Comparison of ENCODE assay signal across 8 mouse cellular contexts in genomic region chr7:31002650-31003049, GRCm38 (mm10). TPM values are rescaled to one million over a fixed set of nuclear protein-coding genes. Genes with fewer than 3 reads are reported as not detected.
DNase-seq lines count a peak whose midpoint lies in the region; ATAC-seq lines count a peak whose summit lies in the region.

No protein-coding gene starts in this region.

- peak; percentile 78 for DNase-seq in CD4-positive, CD25-positive, alpha-beta regulatory T cell, adult 2 months (ENCODE audit: low read depth, low spot score)
- peak; percentile 71 for DNase-seq in c-Kit-positive CD71-negative TER-119-negative erythroid progenitor cells, embryonic 14.5 days (ENCODE audit: low read depth)
- no peak for DNase-seq in liver, embryonic 11.5 days (ENCODE audit: low spot score)
- DNase-seq in natural killer cell, adult 2 months (ENCODE audit: low spot score in 2 of 2) = peak; percentile 79 to 82
- no peak for DNase-seq in embryo, embryonic 10 days (ENCODE audit: low spot score)
- DNase-seq in limb, embryonic 10.5 days (ENCODE audit: low spot score) = no peak
- DNase-seq in cerebellum, adult 9-10 months = no peak
- DNase-seq in hindbrain, embryonic 10.5 days (ENCODE audit: low spot score) = no peak

- H3K4me1 ChIP-seq in liver, embryonic 11.5 days (replicated peaks; ENCODE audit: control insufficient read depth, insufficient read depth, low read length) = peaks cover 8% of the 10 kb centered on the region; the same call in 1 of the 2 replicates
- H3K4me1 ChIP-seq in limb, embryonic 10.5 days = peaks cover 12% of the 10 kb centered on the region
- H3K4me1 ChIP-seq in hindbrain, embryonic 10.5 days (replicated peaks) = no peaks in the 10 kb centered on the region; the same call in 1 of the 2 replicates

- ATAC-seq in liver, embryonic 11.5 days (replicated peaks; ENCODE audit: low FRiP score) = peak; percentile 58; the same call in 1 of the 2 replicates

- no peak overlapping the region for H3K27ac ChIP-seq in liver, embryonic 11.5 days (ENCODE audit: low read depth, low read length)
- H3K27ac ChIP-seq in limb, embryonic 10.5 days = no peak overlapping the region
- no peak overlapping the region for H3K27ac ChIP-seq in hindbrain, embryonic 10.5 days

- no peak overlapping the region for H3K9ac ChIP-seq in liver, embryonic 11.5 days (ENCODE audit: low read depth, low read length)

- WGBS in liver, embryonic 11.5 days = 39% methylated on average over 8 of the region's 8 CpGs
- 76% methylated on average over 8 of the region's 8 CpGs for WGBS in limb, embryonic 10.5 days
- WGBS in hindbrain, embryonic 10.5 days = 81% methylated on average over 8 of the region's 8 CpGs

- no peaks in the 10 kb centered on the region for H3K36me3 ChIP-seq in liver, embryonic 11.5 days (ENCODE audit: control insufficient read depth, insufficient read depth, low read length)
- H3K36me3 ChIP-seq in limb, embryonic 10.5 days = no peaks in the 10 kb centered on the region
- no peaks in the 10 kb centered on the region for H3K36me3 ChIP-seq in hindbrain, embryonic 10.5 days

- no peaks in the 10 kb centered on the region for H3K27me3 ChIP-seq in liver, embryonic 11.5 days (replicated peaks; ENCODE audit: control insufficient read depth, insufficient read depth, low read length)
- H3K27me3 ChIP-seq in limb, embryonic 10.5 days (ENCODE audit: low read depth, poor library complexity, severe bottlenecking) = no peaks in the 10 kb centered on the region
- no peaks in the 10 kb centered on the region for H3K27me3 ChIP-seq in hindbrain, embryonic 10.5 days (ENCODE audit: insufficient read depth, poor library complexity, severe bottlenecking)

- H3K9me3 ChIP-seq in liver, embryonic 11.5 days (ENCODE audit: control insufficient read depth, low read length) = no peaks in the 10 kb centered on the region
- no peaks in the 10 kb centered on the region for H3K9me3 ChIP-seq in limb, embryonic 10.5 days (replicated peaks)
- H3K9me3 ChIP-seq in hindbrain, embryonic 10.5 days = no peaks in the 10 kb centered on the region

- H3K4me3 ChIP-seq in liver, embryonic 11.5 days (ENCODE audit: low read depth, low read length) = no peak overlapping the region
- H3K4me3 ChIP-seq in limb, embryonic 10.5 days = no peak overlapping the region
- H3K4me3 ChIP-seq in hindbrain, embryonic 10.5 days = no peak overlapping the region

- H3K4me2 ChIP-seq in liver, embryonic 11.5 days = no peak overlapping the region

RNA-seq across cellular contexts. Expression of gene Fam187b, which starts 29.1 kb away (rescaled TPM):
- 3.2 and 4.1 TPM in 2 replicates for polyA plus RNA-seq in liver, embryonic 11.5 days (2014; fragmentation: Nextera tagmentation; extraction: Ambion mirVana)
- polyA plus RNA-seq in limb, embryonic 10.5 days (2016; fragmentation: Nextera tagmentation; extraction: Ambion mirVana) = 1.0 and 1.3 TPM in 2 replicates
- polyA plus RNA-seq in hindbrain, embryonic 10.5 days (2016; fragmentation: Nextera tagmentation; extraction: Ambion mirVana) = 1.4 and 2.0 TPM in 2 replicates

RNA-seq across cellular contexts. Expression of gene Lsr, which starts 29.4 kb away (rescaled TPM):
- 39.7 and 43.0 TPM in 2 replicates for polyA plus RNA-seq in liver, embryonic 11.5 days (2014; fragmentation: Nextera tagmentation; extraction: Ambion mirVana)
- polyA plus RNA-seq in limb, embryonic 10.5 days (2016; fragmentation: Nextera tagmentation; extraction: Ambion mirVana) = 28.9 and 31.3 TPM in 2 replicates
- polyA plus RNA-seq in hindbrain, embryonic 10.5 days (2016; fragmentation: Nextera tagmentation; extraction: Ambion mirVana) = 21.2 and 29.8 TPM in 2 replicates

RNA-seq across cellular contexts. Expression of gene Fxyd5, which starts 39.6 kb away (rescaled TPM):
- 28.1 and 31.1 TPM in 2 replicates for polyA plus RNA-seq in liver, embryonic 11.5 days (2014; fragmentation: Nextera tagmentation; extraction: Ambion mirVana)
- polyA plus RNA-seq in limb, embryonic 10.5 days (2016; fragmentation: Nextera tagmentation; extraction: Ambion mirVana) = 8.0 and 8.1 TPM in 2 replicates
- polyA plus RNA-seq in hindbrain, embryonic 10.5 days (2016; fragmentation: Nextera tagmentation; extraction: Ambion mirVana) = 11.6 and 14.7 TPM in 2 replicates

RNA-seq across cellular contexts. Expression of gene Usf2, which starts 46.0 kb away (rescaled TPM):
- 17.8 and 19.9 TPM in 2 replicates for polyA plus RNA-seq in liver, embryonic 11.5 days (2014; fragmentation: Nextera tagmentation; extraction: Ambion mirVana)
- 28.7 and 33.5 TPM in 2 replicates for polyA plus RNA-seq in limb, embryonic 10.5 days (2016; fragmentation: Nextera tagmentation; extraction: Ambion mirVana)
- 23.6 and 26.3 TPM in 2 replicates for polyA plus RNA-seq in hindbrain, embryonic 10.5 days (2016; fragmentation: Nextera tagmentation; extraction: Ambion mirVana)

RNA-seq across cellular contexts. Expression of gene Fxyd7, which starts 48.6 kb away (rescaled TPM):
- polyA plus RNA-seq in liver, embryonic 11.5 days (2014; fragmentation: Nextera tagmentation; extraction: Ambion mirVana) = 1.9 and 2.6 TPM in 2 replicates
- 0.30 and 1.3 TPM in 2 replicates for polyA plus RNA-seq in limb, embryonic 10.5 days (2016; fragmentation: Nextera tagmentation; extraction: Ambion mirVana)
- 1.4 and 7.6 TPM in 2 replicates for polyA plus RNA-seq in hindbrain, embryonic 10.5 days (2016; fragmentation: Nextera tagmentation; extraction: Ambion mirVana)

Comparison
In these comparisons a context has a peak if more than half of its experiments do, and no peak if none do; other contexts are left out.
1. DNase-seq: peak in CD4-positive, CD25-positive, alpha-beta regulatory T cell, adult 2 months (single experiment), c-Kit-positive CD71-negative TER-119-negative erythroid progenitor cells, embryonic 14.5 days (single experiment) and natural killer cell, adult 2 months (2 of 2); none in liver, embryonic 11.5 days (single experiment), embryo, embryonic 10 days (single experiment), limb, embryonic 10.5 days (single experiment), cerebellum, adult 9-10 months (single experiment) and hindbrain, embryonic 10.5 days (single experiment).